Mouse (Mus musculus): Measurements from ENCODE around the gene Zfp184. TPM values are rescaled to one million over a fixed set of nuclear protein-coding genes. Genes with fewer than 3 reads are reported as not detected.

The Zfp184 gene
- polyA plus RNA-seq, 2 experiments, result 8.3 to 12.7 TPM

- no peak for TF ChIP-seq POLR2A (IDR thresholded peaks at IDR 0.05; ENCODE audit: borderline replicate concordance, extremely low read depth, insufficient read depth, insufficient read length)
- Histone ChIP-seq H3K4me1 (ENCODE audit: control insufficient read depth, insufficient read depth, low read length) (no peaks in the 10 kb centered on the region), H3K4me3 (replicated peaks; ENCODE audit: low read length) (no peak overlapping the region), H3K36me3 (ENCODE audit: control insufficient read depth, insufficient read depth, low read length) (no peaks in the 10 kb centered on the region), H3K9ac (ENCODE audit: low read depth, low read length, severe bottlenecking) (no peak overlapping the region), H3K27ac (replicated peaks; ENCODE audit: low read depth, low read length) (no peak overlapping the region), H3K4me2 (replicated peaks; ENCODE audit: low read depth, low read length, severe bottlenecking) (0 out of 2 replicates have a peak overlapping the region, but pooled peaks have one; percentile 30), H3K27me3 (ENCODE audit: control insufficient read depth, insufficient read depth, low read length) (no peaks in the 10 kb centered on the region), H3K9me3 (ENCODE audit: control insufficient read depth, low read length) (no peaks in the 10 kb centered on the region)
- DNase-seq (ENCODE audit: low spot score), result peak; percentile 68
- WGBS, result 6% methylated on average over 17 of the region's 17 CpGs
- peak; percentile 16; the same call in 1 of the 2 replicates for ATAC-seq (ENCODE audit: low FRiP score, low read depth)
These were observed 9.7 kb upstream of the Zfp184 start for GRCm38 (mm10) chr13:21934982-21935791.

DNA sequence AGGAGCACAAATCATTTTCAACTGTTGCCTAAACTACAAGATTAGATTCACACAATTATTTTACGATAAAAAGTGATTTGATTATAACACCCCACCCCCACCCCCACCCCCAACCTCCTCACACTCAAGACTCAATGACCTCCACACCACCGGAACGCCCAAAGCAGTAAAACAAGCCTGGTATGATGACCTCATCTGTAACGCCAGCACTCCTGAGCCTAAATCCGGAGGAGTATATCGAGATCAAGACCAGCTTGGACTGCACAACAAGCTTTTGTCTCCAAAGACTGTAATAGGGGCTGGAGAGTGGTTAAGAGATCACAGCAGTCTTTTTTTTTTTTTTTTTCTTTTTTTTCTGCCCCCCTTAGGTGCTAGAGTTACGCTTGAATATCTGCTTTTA lies 9.1 kb upstream of the Zfp184 start:
- H3K27ac ChIP-seq (replicated peaks; ENCODE audit: low read depth, low read length), result no peak overlapping the region
- no peak overlapping the region for H3K9ac ChIP-seq (ENCODE audit: low read depth, low read length, severe bottlenecking)
- no peak for TF ChIP-seq POLR2A (IDR thresholded peaks at IDR 0.05; ENCODE audit: borderline replicate concordance, extremely low read depth, insufficient read depth, insufficient read length)
- peak overlapping the region; percentile 30; the same call in 1 of the 2 replicates for H3K4me2 ChIP-seq (replicated peaks; ENCODE audit: low read depth, low read length, severe bottlenecking)
- ATAC-seq (ENCODE audit: low FRiP score, low read depth) (no peak), DNase-seq (ENCODE audit: low spot score) (no peak)
- H3K4me1 ChIP-seq (ENCODE audit: control insufficient read depth, insufficient read depth, low read length), result no peaks in the 10 kb centered on the region
- no peaks in the 10 kb centered on the region for H3K9me3 ChIP-seq (ENCODE audit: control insufficient read depth, low read length)
- WGBS, result 5% methylated on average over 7 of the region's 7 CpGs
- H3K27me3 ChIP-seq (ENCODE audit: control insufficient read depth, insufficient read depth, low read length), result no peaks in the 10 kb centered on the region
- peak overlapping the region; percentile 10; the same call in 1 of the 2 replicates for H3K4me3 ChIP-seq (replicated peaks; ENCODE audit: low read length)
- H3K36me3 ChIP-seq (ENCODE audit: control insufficient read depth, insufficient read depth, low read length), result no peaks in the 10 kb centered on the region

DNA sequence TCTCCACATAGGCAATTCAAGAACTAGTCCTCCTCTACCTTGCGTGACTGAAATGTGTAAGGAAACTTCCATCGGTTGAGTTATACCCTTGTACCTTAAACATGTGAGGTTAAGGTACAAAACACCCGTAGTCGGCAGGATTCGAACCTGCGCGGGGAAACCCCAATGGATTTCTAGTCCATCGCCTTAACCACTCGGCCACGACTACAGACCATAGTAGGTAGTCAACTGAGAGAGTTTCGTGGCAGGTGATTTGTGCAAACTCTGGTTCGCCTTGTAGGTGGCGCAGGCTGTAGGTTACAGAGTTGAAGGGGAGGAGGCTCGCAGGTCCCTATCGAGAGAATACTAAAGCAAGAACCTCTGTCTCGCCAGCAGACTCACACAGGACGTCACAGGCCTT lies 7.9 kb upstream of the Zfp184 start:
- no peaks in the 10 kb centered on the region for H3K27me3 ChIP-seq (ENCODE audit: control insufficient read depth, insufficient read depth, low read length)
- peak overlapping the region; percentile 10 for H3K4me3 ChIP-seq (replicated peaks; ENCODE audit: low read length)
- peak overlapping the region; percentile 28; the same call in 1 of the 2 replicates for H3K4me2 ChIP-seq (replicated peaks; ENCODE audit: low read depth, low read length, severe bottlenecking)
- 3% methylated on average over 17 of the region's 17 CpGs for WGBS
- peak; percentile 69 for DNase-seq (ENCODE audit: low spot score)
- H3K9ac ChIP-seq (ENCODE audit: low read depth, low read length, severe bottlenecking), result no peak overlapping the region
- H3K36me3 ChIP-seq (ENCODE audit: control insufficient read depth, insufficient read depth, low read length), result no peaks in the 10 kb centered on the region
- no peak overlapping the region for H3K27ac ChIP-seq (replicated peaks; ENCODE audit: low read depth, low read length)
- ATAC-seq (ENCODE audit: low FRiP score, low read depth), result no peak
- no peak for TF ChIP-seq POLR2A (IDR thresholded peaks at IDR 0.05; ENCODE audit: borderline replicate concordance, extremely low read depth, insufficient read depth, insufficient read length)
- no peaks in the 10 kb centered on the region for H3K4me1 ChIP-seq (ENCODE audit: control insufficient read depth, insufficient read depth, low read length)
- H3K9me3 ChIP-seq (ENCODE audit: control insufficient read depth, low read length), result no peaks in the 10 kb centered on the region

DNA sequence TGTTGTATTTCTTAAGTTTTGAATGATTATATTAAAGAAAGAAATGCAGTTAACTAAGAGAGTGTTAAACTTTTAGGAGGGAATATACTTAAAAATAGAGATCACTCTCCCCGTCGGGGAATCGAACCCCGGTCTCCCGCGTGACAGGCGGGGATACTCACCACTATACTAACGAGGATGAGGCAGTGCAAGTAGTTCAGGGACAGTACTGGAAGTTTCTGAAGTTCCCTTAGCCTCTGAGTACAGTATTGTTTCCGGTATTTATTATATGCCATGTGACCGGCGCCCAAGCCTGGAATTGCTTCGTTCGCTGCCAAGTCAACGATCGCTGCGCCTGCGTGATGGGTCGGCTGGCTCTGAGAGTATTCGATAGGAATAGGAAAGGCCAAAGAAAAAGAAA lies 4.7 kb upstream of the Zfp184 start:
- H3K27me3 ChIP-seq (ENCODE audit: control insufficient read depth, insufficient read depth, low read length), result no peaks in the 10 kb centered on the region
- no peak for TF ChIP-seq POLR2A (IDR thresholded peaks at IDR 0.05; ENCODE audit: borderline replicate concordance, extremely low read depth, insufficient read depth, insufficient read length)
- peak overlapping the region; percentile 26 for H3K27ac ChIP-seq (replicated peaks; ENCODE audit: low read depth, low read length)
- H3K9me3 ChIP-seq (ENCODE audit: control insufficient read depth, low read length), result no peaks in the 10 kb centered on the region
- DNase-seq (ENCODE audit: low spot score) (peak; percentile 98), ATAC-seq (ENCODE audit: low FRiP score, low read depth) (peak; percentile 85)
- no peaks in the 10 kb centered on the region for H3K36me3 ChIP-seq (ENCODE audit: control insufficient read depth, insufficient read depth, low read length)
- H3K4me1 ChIP-seq (ENCODE audit: control insufficient read depth, insufficient read depth, low read length), result no peaks in the 10 kb centered on the region
- H3K4me2 ChIP-seq (replicated peaks; ENCODE audit: low read depth, low read length, severe bottlenecking), result peak overlapping the region; percentile 56
- peak overlapping the region; percentile 52 for H3K9ac ChIP-seq (ENCODE audit: low read depth, low read length, severe bottlenecking)
- peak overlapping the region; percentile 48 for H3K4me3 ChIP-seq (replicated peaks; ENCODE audit: low read length)
- under 1% methylated on average over 19 of the region's 19 CpGs for WGBS

DNA sequence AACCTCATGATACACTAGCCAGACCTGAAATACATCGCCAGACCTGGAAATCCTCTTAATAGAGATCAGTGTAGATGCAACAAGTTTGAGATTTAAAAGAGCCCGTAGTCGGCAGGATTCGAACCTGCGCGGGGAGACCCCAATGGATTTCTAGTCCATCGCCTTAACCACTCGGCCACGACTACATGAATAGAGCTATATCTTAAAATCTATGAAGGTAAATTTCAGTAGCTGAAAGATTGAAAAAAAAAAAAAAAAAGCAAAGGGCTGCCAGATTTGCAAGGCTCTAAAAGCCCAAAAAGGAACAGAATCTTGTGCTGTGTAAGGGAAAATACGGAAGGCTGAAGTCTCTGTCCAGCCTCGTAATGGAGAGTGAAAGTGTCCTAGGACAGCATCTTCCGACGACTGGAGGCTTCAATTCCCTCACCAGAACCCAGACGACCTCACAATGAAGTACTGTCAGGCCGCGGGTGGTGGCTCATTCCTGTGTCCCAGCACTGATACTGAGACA lies 4.0 kb upstream of the Zfp184 start:
- Histone ChIP-seq H3K27me3 (ENCODE audit: control insufficient read depth, insufficient read depth, low read length) (no peaks in the 10 kb centered on the region), H3K4me2 (replicated peaks; ENCODE audit: low read depth, low read length, severe bottlenecking) (peak overlapping the region; percentile 56), H3K4me1 (ENCODE audit: control insufficient read depth, insufficient read depth, low read length) (no peaks in the 10 kb centered on the region), H3K27ac (replicated peaks; ENCODE audit: low read depth, low read length) (peak overlapping the region; percentile 26; the same call in 1 of the 2 replicates), H3K9me3 (ENCODE audit: control insufficient read depth, low read length) (no peaks in the 10 kb centered on the region), H3K36me3 (ENCODE audit: control insufficient read depth, insufficient read depth, low read length) (no peaks in the 10 kb centered on the region), H3K9ac (ENCODE audit: low read depth, low read length, severe bottlenecking) (peak overlapping the region; percentile 52), H3K4me3 (replicated peaks; ENCODE audit: low read length) (peak overlapping the region; percentile 48)
- under 1% methylated on average over 16 of the region's 16 CpGs for WGBS
- peak; percentile 90 for DNase-seq (ENCODE audit: low spot score)
- ATAC-seq (ENCODE audit: low FRiP score, low read depth), result peak; percentile 76
- TF ChIP-seq POLR2A (IDR thresholded peaks at IDR 0.05; ENCODE audit: borderline replicate concordance, extremely low read depth, insufficient read depth, insufficient read length), result no peak
